Mouse (Mus musculus) CH12.LX (cell line): Measurements from ENCODE around the gene Ankrd49.

ENCODE experiments used
- CTCF ChIP-seq, 2 experiments: IDR thresholded peaks in 1 of 2; conservative IDR thresholded peaks in 1 of 2; 2 replicates each; pipeline ENCODE4 v1.5.1; 2011 to 2012; ENCODE audit warnings: low read depth in 2 of 2, low read length in 2 of 2, improper control_type of control experiment in 1 of 2, inconsistent platforms in 1 of 2, mild to moderate bottlenecking in 1 of 2, moderate library complexity in 1 of 2
- E2F4 ChIP-seq: IDR thresholded peaks from 2 replicates; pipeline ENCODE4 v1.6.1; 2011; ENCODE audit warnings: low read depth, low read length, improper control_type of control experiment; ENCODE audit not compliant: insufficient replicate concordance
- GABPA ChIP-seq: IDR thresholded peaks from 2 replicates; pipeline ENCODE4 v1.6.1; 2012; ENCODE audit warnings: low read depth, low read length, improper control_type of control experiment, inconsistent platforms; ENCODE audit not compliant: insufficient replicate concordance
- MAFK ChIP-seq: IDR thresholded peaks from 2 replicates; pipeline ENCODE4 v1.6.1; 2011; ENCODE audit warnings: low read length, improper control_type of control experiment; ENCODE audit not compliant: insufficient replicate concordance
- MAX ChIP-seq: IDR thresholded peaks from 2 replicates; pipeline ENCODE4 v1.6.1; 2011; ENCODE audit warnings: low read length, improper control_type of control experiment
- NRF1 ChIP-seq: IDR thresholded peaks from 2 replicates; pipeline ENCODE4 v1.6.1; 2014; ENCODE audit warnings: low read depth, mild to moderate bottlenecking, inconsistent platforms, low read length, improper control_type of control experiment, moderate library complexity
- POLR2A ChIP-seq: IDR thresholded peaks from 2 replicates; pipeline ENCODE4 v1.6.1; 2011; ENCODE audit warnings: low read depth, mild to moderate bottlenecking, improper control_type of control experiment, low read length
- SIN3A ChIP-seq: IDR thresholded peaks from 2 replicates; pipeline ENCODE4 v1.6.1; 2012; ENCODE audit warnings: low read length, improper control_type of control experiment, inconsistent platforms

GRCm38 (mm10) chr9:14778341-14778740 lies 6.3 kb downstream of the Ankrd49 start:
- TF ChIP-seq NRF1 (no peak), CTCF (conservative IDR thresholded peaks at IDR 0.05 in 1 of 2, IDR thresholded peaks at IDR 0.05 in 1 of 2; ENCODE audit: low read depth in 2 of 2, low read length in 2 of 2) (no peak), MAFK (no peak), POLR2A (no peak), SIN3A (no peak), MAX (no peak), E2F4 (no peak), GABPA (no peak)
